Comparison of ENCODE assay signal across 13 mouse cellular contexts in genomic region chr6:134780024-134780423, GRCm38 (mm10). TPM values are rescaled to one million over a fixed set of nuclear protein-coding genes. Genes with fewer than 3 reads are reported as not detected.
DNase-seq lines count a peak whose midpoint lies in the region; ATAC-seq and TF ChIP-seq lines count a peak whose summit lies in the region.
"Had no signal": no experiment of that assay in that cellular context is flagged by ENCODE, and none has a peak within 500 bp of the region (broad histone marks: within the 10 kb centered on the region; RNA-seq: fewer than 3 reads in every experiment).

No protein-coding gene starts in this region.

- no peaks in the 10 kb centered on the region for H3K9me3 ChIP-seq in heart, postnatal 0 days (replicated peaks; ENCODE audit: control insufficient read depth, low read length)
- H3K9me3 ChIP-seq: liver, embryonic 15.5 days; megakaryocyte, embryonic 14.5 days had no signal

- WGBS in heart, postnatal 0 days: 74% methylated on average over 2 of the region's 2 CpGs
- 94% methylated on average over 2 of the region's 2 CpGs for WGBS in thymus, adult 2 months

- H3K27me3 ChIP-seq in heart, postnatal 0 days (ENCODE audit: control insufficient read depth, insufficient read depth, low read length): no peaks in the 10 kb centered on the region
- H3K27me3 ChIP-seq in thymus, adult 2 months (ENCODE audit: control insufficient read depth, insufficient read depth, low read length): no peaks in the 10 kb centered on the region
- H3K27me3 ChIP-seq: liver, embryonic 15.5 days; megakaryocyte, embryonic 14.5 days had no signal

- peak; percentile 18; the same call in 1 of the 2 replicates for TF ChIP-seq CTCF in heart, postnatal 0 days (IDR thresholded peaks at IDR 0.05; ENCODE audit: low read depth)
- no peak for TF ChIP-seq CTCF in thymus, adult 2 months (IDR thresholded peaks at IDR 0.05; ENCODE audit: borderline replicate concordance, control insufficient read depth, extremely low read depth, insufficient read depth, low read length, poor library complexity)

- no peak overlapping the region for H3K4me3 ChIP-seq in heart, postnatal 0 days (ENCODE audit: low read depth, low read length)
- H3K4me3 ChIP-seq in thymus, adult 2 months (ENCODE audit: control insufficient read depth, insufficient read depth, low read length): no peak overlapping the region
- H3K4me3 ChIP-seq: megakaryocyte, embryonic 14.5 days had no signal

- H3K36me3 ChIP-seq in heart, postnatal 0 days (replicated peaks; ENCODE audit: control insufficient read depth, insufficient read depth, low read length): no peaks in the 10 kb centered on the region
- no peaks in the 10 kb centered on the region for H3K36me3 ChIP-seq in thymus, adult 2 months (ENCODE audit: control insufficient read depth, insufficient read depth, low read length)
- H3K36me3 ChIP-seq: liver, embryonic 15.5 days had no signal

- no peak overlapping the region for H3K9ac ChIP-seq in heart, postnatal 0 days (replicated peaks; ENCODE audit: low read depth, low read length)
- H3K9ac ChIP-seq: liver, embryonic 15.5 days had no signal

- no peak overlapping the region; the same call in 1 of the 2 replicates for H3K27ac ChIP-seq in heart, postnatal 0 days (ENCODE audit: low read depth)
- no peak overlapping the region for H3K27ac ChIP-seq in thymus, adult 2 months (ENCODE audit: control insufficient read depth, insufficient read depth, low read length)

- no peak for TF ChIP-seq EP300 in heart, postnatal 0 days (IDR thresholded peaks at IDR 0.05; ENCODE audit: low read depth)

- peaks cover 20% of the 10 kb centered on the region for H3K4me1 ChIP-seq in heart, postnatal 0 days (ENCODE audit: control insufficient read depth, insufficient read depth)
- no peaks in the 10 kb centered on the region for H3K4me1 ChIP-seq in thymus, adult 2 months (replicated peaks; ENCODE audit: control insufficient read depth, insufficient read depth, low read length)

- DNase-seq in heart, postnatal 0 days (ENCODE audit: low spot score): no peak
- no peak for DNase-seq in heart, adult 9 months (ENCODE audit: low spot score in 2 of 2)
- DNase-seq in thymus, postnatal 0 days (ENCODE audit: low spot score): peak; percentile 10
- no peak for DNase-seq in thymus, adult 2 months
- no peak for DNase-seq in kidney, postnatal 14 days
- DNase-seq in left cerebral cortex, postnatal 36 days (ENCODE audit: low spot score in 2 of 2): no peak
- DNase-seq: adrenal gland, adult 2 months; cerebellum, adult 8-10 months; heart, adult 11 months; thymus, postnatal 14 days had no signal

- intact Hi-C loops in left cerebral cortex, postnatal 36 days (cut with DNase I): no loop called here

- TF ChIP-seq POLR2A in thymus, adult 2 months (IDR thresholded peaks at IDR 0.05; ENCODE audit: control insufficient read depth, extremely low read depth, insufficient read depth, low read length, poor library complexity): no peak

- no peak overlapping the region for H3K4me2 ChIP-seq in heart, postnatal 0 days (ENCODE audit: low read depth, low read length)

- ATAC-seq in heart, postnatal 0 days (ENCODE audit: insufficient read depth, low read depth): no peak
- peak; percentile 52; the same call in 1 of the 2 replicates for ATAC-seq in granulocyte monocyte progenitor cell, adult 5-6 weeks (replicated peaks; ENCODE audit: poor library complexity, severe bottlenecking)

RNA-seq across cellular contexts. Expression of gene Dusp16, which starts 12.4 kb away (rescaled TPM):
- 19.9 and 29.2 TPM in 2 replicates for total RNA-seq in heart, postnatal 0 days (2014; rRNA removed; ENCODE audit: low replicate concordance)
- 8.1 and 9.6 TPM in 2 replicates for polyA plus RNA-seq in heart, postnatal 0 days (2015; fragmentation: Nextera tagmentation; extraction: Ambion mirVana)
- polyA plus RNA-seq in thymus, postnatal 0 days (2015; fragmentation: Nextera tagmentation; extraction: Ambion mirVana): 6.6 and 7.5 TPM in 2 replicates
- 12.7 and 14.4 TPM in 2 replicates for polyA plus RNA-seq in thymus, adult 2 months (2012; rRNA removed)
- 2.3 and 3.5 TPM in 2 replicates for total RNA-seq in granulocyte monocyte progenitor cell, adult 5-6 weeks (2014; fragmentation: Nextera tagmentation)
- 0.21 and 5.8 TPM in 2 replicates for total RNA-seq in granulocyte monocyte progenitor cell, adult 5-6 weeks (2017)
- 10 to 100 TPM in 1 of 2 experiments, 1 to 10 TPM in 1; 8.0 to 12.7 TPM for total RNA-seq in left cerebral cortex, postnatal 36 days (2021)

RNA-seq across cellular contexts. Expression of gene Crebl2, which starts 49.9 kb away (rescaled TPM):
- total RNA-seq in heart, postnatal 0 days (2014; rRNA removed; ENCODE audit: low replicate concordance): 0.85 and 14.5 TPM in 2 replicates
- 2.0 and 2.4 TPM in 2 replicates for polyA plus RNA-seq in heart, postnatal 0 days (2015; fragmentation: Nextera tagmentation; extraction: Ambion mirVana)
- 4.9 and 5.5 TPM in 2 replicates for polyA plus RNA-seq in thymus, postnatal 0 days (2015; fragmentation: Nextera tagmentation; extraction: Ambion mirVana)
- polyA plus RNA-seq in thymus, adult 2 months (2012; rRNA removed): 10.7 and 13.3 TPM in 2 replicates
- total RNA-seq in granulocyte monocyte progenitor cell, adult 5-6 weeks (2014; fragmentation: Nextera tagmentation): 2.5 and 5.7 TPM in 2 replicates
- 2.8 and 5.6 TPM in 2 replicates for total RNA-seq in granulocyte monocyte progenitor cell, adult 5-6 weeks (2017)
- 10 to 100 TPM; 31.8 to 36.6 TPM for total RNA-seq in left cerebral cortex, postnatal 36 days (2021)
